Mouse (Mus musculus): Measurements from ENCODE around the gene Map2k5. TPM values are rescaled to one million over a fixed set of nuclear protein-coding genes. Genes with fewer than 3 reads are reported as not detected.

The Map2k5 gene
- total RNA-seq, 2 experiments from 2014 or later, result 10.4 to 18.8 TPM

DNA sequence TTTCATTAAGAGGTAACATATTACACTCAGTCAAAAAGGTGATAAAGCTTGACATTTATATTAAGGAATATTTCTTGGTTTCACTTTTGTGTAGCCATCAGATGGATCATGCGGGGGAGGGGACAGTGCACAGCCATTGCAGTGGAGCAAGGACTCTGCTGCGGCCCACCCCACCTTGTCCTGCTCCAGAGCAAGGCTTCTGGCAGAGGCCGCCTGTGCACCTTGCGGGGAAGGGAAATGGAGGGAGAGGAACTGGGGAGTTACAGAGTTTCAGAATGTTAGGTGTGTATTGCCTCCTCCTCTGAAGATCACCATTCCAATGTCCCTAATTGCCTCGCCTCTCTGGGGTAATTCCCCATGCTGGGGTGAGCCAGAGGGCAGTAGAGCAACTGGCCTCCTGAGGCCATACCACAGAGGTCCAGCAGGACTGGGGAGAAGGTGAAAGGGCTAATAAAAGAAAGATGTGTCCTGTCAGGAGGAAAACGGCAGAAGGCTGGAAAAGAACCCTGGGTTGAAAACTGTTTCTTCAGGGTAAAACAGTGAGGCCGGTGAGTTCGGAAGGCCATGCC lies 181.5 kb downstream of the Map2k5 start:
- no peak for ATAC-seq (ENCODE audit: poor library complexity, severe bottlenecking)

DNA sequence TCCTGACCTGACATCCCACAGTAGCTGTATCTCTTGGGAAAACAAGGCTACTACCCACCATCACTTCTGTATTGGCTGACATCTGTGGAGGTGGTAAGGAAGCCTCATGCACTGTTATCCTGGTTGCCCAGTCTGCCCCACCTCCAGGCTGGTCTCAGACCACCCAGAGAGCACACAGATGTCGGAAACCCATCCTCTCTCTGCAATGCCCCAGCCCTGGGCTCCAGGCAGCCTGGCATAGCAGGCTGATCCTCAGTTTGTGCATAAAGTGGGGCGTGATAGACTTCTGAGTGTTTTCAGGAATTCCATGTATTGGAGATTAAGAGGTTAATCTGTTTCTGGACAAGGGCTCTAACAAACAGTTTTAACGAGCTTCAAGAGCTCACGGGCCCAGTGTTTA lies 182.2 kb downstream of the Map2k5 start:
- ATAC-seq (ENCODE audit: poor library complexity, severe bottlenecking), result no peak

DNA sequence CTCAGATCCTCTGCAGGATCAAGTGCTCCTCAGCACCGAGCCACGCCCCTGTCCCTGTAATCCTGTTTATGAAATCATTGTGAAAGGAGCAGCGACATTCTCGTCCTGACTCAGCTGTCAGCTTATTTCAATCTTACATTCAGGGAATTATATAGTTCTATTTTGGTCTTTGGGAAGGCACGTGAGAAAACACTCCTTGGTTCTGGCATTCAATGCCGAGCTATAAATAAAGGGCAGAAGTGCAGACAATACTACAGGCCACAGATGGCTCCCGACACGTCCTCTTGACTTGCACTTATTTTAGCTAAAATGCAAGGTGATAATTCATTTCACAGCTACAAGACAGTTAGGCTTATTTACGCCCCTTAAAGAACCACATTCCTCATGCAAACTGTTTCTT lies 182.9 kb downstream of the Map2k5 start:
- no peak for ATAC-seq (ENCODE audit: poor library complexity, severe bottlenecking)

DNA sequence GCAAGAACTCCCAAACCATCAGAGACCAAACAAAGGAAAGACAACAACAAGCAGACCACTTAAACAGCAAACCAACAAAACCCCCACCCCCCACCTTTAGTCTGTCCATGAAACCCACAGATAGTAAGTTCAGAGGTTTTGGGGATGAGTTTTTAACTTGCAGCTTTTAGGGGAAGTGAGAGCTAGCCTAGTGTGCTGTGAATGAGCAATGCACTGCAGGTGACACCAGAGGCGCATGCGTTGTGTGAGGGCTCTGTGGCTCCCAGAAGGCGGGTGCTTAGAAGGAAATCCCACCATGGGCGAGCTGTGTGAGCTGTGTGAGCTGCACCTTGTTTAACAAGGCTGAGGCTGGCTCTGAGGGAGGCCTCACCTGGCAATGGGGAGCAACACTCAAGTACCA lies 184.9 kb downstream of the Map2k5 start:
- no peak for ATAC-seq (ENCODE audit: poor library complexity, severe bottlenecking)

DNA sequence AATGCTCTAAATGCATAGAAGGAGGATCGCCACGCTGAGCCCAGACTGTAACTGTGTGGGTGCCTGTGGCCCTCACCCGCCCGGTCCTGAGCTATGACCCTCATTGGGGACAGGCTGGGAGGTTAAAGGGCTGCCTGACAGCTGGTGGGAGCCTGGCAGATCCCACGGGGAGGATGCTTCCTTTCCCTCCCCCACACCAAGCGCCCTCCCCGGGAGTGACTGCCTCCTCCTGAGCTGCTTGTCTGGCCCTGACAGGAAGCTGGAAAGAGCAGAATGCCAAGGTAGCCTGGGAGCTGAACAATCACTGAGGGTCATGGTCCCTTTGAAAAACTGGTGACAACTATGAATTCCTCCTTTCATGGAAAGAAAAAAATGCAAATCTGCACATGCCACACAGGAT lies 190.4 kb downstream of the Map2k5 start:
- ATAC-seq (ENCODE audit: poor library complexity, severe bottlenecking), result no peak

DNA sequence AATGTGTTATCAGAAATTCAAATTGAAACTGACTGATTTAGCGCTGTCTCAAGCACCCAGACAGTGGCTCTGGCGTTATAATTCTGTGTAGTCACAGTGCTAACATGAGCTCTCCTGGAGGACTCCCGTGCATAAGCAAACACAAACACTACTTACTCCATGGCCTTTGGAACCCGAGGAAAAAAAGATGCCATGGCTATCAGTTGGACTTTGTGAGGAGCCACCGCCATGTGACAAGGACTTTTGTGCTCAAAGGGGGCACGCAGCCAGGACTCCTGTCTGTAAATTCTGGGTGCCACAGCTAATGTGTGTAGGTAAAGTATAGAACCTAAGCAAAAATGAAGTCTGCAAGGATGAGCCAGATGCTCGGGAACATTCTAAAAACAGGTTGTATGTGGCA lies 192.5 kb downstream of the Map2k5 start:
- ATAC-seq (ENCODE audit: poor library complexity, severe bottlenecking), result no peak

DNA sequence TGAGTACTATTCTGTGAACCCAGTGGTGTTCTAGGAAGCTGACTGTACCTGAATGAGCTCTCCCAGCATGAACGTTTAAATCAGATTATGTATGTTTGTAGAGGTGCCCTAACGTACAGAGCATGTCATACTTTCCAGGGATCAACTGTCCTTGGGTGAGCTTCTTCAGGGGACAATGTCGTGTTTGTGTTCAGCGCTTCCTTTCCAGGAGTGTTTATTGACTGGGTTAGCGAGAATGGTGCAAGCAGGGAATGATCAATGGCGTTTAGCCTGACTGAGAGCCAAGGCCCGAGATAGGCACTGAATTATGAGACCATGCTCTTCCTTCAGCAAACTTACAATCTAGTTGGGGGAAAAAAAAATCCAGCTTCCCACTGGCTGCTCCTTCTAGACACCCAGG lies 193.8 kb downstream of the Map2k5 start:
- no peak for ATAC-seq (ENCODE audit: poor library complexity, severe bottlenecking)

DNA sequence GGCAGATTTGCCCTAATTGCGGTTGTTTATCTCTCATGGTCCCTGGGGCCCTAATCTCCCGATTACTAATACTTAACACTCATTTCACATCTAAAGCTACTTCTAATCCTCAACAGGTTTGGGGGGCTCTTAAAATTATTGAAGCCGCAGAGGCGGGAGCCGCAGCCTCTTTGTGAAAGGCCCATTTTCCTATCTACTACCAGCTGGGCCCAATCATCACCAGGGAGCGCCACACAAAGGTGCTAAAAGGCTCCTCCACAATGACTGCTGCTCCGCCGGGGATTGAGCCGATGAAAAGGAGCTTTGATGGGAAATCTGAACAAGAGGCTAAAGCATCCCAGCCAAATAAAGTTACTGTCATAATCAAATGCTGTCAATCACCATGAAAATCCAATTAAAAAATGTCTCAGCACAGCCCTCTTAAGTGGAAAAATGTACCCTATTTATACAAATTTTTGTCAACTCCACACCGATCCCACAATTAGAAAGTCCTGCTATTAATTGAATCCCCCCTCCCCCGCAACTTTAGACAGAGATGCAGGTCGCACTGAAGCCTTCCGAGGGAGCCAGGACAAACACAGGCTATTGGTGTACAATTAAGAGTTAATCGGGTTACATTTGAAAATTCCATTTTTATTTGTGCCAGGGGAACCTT lies 195.3 kb downstream of the Map2k5 start:
- ATAC-seq (ENCODE audit: poor library complexity, severe bottlenecking), result no peak

DNA sequence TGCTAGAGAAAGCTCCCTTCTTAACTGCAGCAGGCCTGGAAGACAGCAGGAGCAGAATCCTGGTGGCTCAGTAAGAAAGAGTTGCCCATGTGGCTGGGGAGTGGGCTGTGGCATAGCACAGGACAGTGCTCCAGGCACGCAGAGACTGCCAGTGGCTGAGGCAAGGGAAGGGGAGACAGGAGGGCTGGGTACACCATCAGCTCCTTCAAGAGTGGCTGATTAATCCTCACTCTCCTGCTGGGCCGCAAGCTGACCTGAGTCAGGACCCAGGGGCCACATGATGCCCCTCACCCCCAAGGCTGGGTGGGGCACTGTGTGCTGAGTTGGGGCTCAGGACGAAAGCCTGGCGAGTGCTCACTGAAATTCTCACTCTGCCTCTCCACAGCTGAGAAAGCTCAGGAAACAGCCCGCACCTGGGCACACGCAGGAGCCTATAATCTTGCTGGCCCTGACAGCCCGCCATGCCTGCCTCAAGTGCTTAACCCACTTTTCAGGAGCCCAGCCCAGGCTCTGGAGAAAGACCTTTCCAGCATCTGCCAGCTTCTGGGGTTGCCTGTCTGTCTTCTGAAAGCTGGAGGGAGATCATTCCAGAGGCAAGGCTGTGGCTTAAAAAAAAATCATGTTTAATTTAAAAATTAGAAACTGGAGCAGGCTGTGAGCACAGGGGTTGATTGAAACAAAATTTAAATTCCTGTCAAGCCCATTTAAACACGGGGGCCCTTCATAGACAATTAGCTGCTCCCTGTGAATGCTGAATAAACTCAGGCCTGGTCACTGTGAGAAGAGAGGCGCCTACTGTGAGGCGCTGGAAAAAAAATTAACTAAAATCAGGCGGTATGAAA lies 196.1 kb downstream of the Map2k5 start:
- ATAC-seq (ENCODE audit: poor library complexity, severe bottlenecking), result no peak

DNA sequence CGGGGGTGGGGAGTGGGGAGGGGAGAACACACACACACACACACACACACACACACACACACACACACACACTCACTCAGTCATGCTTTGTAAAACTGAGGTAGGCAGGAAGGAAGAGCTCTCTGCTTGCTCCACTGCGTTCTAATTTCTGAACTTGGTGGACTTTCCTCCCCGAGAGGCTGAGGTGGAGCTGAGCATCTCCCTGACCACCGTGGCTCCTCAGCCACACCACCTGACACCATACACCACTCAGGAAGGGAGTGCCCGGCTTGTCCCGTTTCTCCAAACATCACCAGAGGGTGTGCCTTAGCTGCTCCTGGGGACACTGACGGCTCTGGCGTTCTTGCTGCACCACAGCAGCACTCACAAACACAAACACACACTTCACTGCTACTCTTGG lies 199.4 kb downstream of the Map2k5 start:
- ATAC-seq (ENCODE audit: poor library complexity, severe bottlenecking), result no peak

DNA sequence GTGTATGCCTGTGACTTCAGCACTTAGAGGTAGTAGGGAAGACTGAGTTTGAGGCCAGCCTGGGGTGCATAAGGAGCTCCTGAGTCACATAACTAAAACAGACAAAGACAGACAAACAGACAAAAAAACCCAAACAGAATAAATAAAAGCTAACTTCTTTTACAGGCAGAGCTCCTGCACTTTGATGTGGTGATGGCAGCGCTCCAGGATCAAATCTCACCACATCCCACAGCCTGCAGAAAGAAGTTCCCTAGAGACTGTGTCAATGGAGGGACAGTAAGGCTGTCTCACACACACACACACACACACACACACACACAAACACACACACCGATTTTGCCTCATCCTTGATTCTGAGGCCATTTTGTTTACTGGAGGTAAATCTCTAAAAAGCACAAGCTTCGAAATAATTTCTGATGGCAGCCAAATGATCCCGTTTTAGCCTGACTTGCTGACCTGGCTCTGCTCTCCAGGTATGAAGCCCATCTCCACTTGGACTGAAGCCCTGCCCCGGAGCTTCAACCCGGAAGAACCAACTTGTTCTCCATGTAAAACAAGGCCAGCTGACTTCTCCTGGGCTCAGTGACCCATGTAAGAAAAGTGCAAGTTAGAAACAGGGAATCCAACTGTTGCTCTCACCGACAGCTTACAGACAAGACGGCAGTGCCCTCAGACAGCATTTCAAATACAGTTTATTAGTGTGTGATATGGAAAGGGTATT lies 203.5 kb downstream of the Map2k5 start:
- ATAC-seq (ENCODE audit: poor library complexity, severe bottlenecking), result no peak

DNA sequence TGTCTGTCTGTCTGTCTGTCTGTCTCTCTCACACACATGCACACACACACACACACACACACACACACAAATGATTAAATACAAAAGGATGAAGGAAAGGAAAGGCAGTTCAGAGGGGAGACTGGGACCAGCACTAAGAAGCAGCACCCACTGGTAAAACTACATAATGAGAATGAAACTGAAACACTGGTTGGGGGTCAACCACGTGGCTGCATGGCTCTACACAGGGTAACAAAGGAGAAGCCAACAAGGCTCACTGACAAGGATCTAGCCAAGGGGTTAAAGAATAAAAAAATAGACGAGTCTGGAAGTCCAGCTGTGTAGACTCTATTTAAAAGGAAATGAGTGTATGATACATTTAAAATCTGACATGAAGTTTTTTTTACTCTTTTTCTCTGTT lies 205.8 kb downstream of the Map2k5 start:
- no peak for ATAC-seq (ENCODE audit: poor library complexity, severe bottlenecking)

DNA sequence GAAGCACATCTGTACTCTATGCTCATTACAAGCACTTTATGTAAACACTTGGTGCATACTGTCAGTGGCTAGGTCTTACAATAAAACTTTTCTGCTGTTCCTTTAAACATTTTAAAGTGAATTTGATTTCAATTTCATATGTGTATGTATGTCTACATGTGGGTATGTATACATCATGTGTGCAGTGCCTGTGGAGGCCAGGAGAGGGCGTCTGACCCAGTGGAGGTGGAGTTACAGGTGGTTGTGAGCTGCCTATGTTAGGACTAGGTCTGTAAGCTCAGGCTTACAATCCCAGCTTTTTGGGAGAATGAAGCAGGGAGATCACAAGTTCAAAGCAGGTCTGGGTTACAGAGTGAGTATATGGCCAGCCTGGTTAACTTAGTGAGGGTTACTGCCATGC lies 208.6 kb downstream of the Map2k5 start:
- ATAC-seq (ENCODE audit: poor library complexity, severe bottlenecking), result no peak

DNA sequence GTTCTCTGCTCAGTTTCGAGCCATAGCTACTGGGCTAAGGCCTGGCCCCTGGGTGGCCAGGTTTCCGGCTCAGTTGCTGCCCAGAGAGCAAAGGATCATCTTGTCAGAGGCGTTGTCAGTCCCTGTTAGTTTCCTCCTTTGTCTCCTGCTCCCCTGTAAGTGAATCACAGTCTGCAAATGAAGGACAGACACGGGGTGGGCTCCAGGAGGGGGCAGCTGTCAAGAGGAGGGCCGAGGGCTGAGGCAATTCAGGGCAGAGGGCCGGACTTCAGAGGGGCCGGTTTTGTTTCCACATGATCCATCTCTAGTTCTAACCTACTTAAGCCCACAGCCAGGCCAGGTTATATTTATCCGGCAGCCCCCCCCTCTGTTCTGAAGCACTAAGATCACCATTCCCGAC lies 212.6 kb downstream of the Map2k5 start:
- no peak for ATAC-seq (ENCODE audit: poor library complexity, severe bottlenecking)

DNA sequence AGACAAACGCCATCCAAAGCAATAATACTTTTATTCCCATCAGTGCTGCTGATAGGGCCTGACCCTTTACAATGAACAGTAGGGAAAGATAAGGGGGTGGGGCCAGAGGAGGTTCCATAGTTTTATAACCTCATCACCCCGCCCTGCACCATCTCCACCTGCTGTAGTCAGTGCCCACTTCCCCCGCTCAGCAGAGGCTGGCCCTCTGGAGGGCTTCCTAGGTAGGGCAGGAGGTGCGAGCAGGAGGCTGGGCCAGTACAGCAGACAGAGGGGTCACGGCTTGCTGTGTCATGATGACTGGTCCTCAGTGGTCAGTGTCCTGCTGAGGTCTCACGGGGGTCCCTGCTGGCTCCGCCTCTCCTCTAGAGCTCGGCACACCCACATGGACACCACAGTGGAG lies 213.9 kb downstream of the Map2k5 start:
- ATAC-seq (ENCODE audit: poor library complexity, severe bottlenecking), result no peak

DNA sequence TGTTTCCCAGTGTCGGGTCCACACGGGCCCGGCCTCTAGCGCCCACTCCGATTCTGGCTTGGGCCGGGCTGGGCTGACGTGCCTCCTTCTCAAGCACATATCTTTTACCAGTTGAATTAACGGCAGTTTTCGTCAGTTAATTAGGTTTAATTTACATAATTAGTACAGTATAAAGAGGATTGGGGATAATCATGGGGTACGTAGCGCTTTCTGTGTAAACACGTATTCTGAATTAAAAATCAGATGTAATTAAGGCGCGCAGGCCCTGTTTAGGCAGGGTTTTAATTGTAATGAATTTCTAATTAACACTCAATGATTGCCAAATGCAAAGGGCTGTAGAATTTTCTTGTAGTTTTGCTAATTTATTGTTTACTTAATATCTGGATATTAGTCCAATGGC lies 225.8 kb downstream of the Map2k5 start:
- no peak for ATAC-seq (ENCODE audit: poor library complexity, severe bottlenecking)

DNA sequence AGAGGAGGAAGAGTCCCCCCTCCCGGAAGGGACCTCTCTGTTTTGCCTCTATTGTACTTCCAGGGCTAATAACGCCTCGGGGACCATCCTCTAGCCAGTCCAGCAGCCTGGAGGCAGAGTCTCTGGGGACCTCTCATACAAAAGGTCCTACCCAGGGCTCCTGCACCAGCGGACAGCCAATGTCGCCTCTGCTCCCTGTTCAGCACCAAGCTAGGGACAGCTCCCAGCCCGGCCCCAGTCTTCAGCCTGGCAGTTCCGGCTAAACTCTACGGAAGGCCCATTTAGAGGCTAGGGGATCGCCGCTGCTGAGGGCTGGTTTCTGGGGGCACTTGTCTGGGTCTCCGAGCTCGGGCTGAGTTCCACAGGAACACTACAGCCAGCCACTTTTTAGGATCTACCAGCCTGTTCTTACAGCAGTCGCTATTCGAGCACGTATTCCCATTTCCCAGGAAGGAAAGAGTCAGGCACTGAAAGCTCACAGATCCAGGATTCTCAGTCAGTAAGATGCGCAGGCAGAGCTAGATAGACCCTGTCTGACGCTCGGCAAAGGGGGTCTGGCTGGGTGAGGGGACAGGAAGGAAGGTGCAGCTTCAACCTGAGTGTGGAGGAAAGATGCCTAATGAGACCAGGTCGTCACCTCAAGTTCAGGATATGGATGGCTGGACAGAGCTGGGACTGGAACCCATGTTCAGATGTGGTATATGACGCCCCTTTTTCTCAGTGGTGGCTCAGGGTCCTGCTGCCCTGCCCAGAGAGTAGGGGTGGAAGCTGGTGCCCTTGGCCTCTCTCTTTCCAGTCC lies 226.4 kb downstream of the Map2k5 start:
- no peak for ATAC-seq (ENCODE audit: poor library complexity, severe bottlenecking)

DNA sequence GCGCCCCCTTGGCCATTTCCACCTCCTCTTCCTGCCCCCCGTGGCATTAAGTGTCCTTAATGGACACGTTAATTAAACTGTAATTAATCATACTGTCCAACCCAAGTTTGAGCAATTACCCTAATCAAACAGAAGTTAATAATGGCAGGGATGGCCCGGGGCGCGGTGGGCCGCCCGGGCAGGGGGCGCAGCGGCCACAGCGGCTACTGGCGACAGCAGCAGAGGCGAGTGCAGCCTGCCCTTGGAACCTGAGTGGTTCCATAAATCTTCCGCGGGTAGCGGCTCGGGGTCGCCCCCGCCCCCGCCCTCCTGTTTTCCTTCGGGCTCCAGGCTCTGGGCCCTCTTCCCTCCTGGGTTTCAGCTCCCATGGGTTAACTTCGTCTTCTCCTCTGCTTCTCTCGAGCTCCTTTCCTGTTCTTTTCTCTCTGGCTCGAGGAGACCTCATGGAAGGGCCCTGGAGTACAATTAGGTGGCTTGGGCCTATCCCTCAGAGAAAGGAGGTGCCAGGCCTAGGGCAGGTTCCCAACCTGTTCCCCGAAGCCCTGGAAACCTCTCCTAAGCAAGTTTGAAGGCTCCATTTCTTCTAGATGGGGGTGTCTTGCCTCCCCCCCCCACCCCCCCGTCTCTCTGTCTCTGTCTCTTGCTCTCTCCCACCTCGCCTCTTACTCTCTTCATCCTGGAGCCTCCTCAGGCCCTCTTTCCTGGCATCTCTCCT lies 227.5 kb downstream of the Map2k5 start:
- ATAC-seq (ENCODE audit: poor library complexity, severe bottlenecking), result no peak

DNA sequence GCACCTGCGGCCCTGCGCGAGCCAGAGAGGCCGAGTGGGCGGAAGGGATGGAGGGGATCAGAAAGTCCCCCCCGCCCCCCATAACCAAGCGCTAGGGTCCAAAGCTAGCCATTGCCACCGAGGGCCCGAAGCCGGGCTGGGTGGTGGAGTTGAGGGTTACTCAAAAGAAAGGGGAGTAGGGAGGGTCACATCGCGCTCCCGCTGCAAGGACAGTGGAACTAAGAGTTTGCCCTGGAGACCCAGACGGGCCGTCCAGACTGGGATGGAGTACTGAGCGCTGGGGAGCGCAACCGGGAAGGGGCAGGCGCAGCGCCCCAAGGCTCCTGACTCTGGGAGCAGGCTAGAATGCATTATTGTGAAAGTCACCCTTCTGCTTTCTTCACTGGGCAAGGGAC lies 228.3 kb downstream of the Map2k5 start:
- ATAC-seq (ENCODE audit: poor library complexity, severe bottlenecking), result no peak

All from megakaryocyte, adult 5-6 weeks (primary cell).